ENCODE assay signal across 8 mouse cellular contexts in the genomic region with DNA sequence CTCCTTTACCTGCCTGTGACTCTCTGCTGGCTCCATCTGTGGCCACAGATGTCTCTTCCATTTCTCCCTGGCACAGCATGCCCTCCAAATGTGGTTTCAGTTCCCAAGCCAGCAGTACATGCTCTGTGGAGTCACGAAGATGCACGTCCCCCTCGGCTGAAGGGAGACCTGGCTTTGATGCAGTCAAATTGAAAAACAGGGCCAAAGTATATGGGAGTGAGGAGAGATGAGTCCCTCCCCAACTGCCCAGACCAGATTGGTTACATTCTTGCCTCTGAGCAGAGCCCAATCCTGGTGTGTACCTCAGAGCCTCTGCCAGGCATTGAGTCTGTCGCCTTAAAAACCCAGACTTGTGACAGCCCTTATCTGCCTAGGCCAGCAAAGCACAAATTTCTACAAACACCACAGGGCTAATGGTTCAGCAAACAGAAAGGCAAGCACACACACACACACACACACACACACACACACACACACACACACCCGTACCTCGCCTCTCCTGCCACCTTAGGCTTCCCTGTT. TPM values are rescaled to one million over a fixed set of nuclear protein-coding genes. Genes with fewer than 3 reads are reported as not detected.
DNase-seq lines count a peak whose midpoint lies in the region; ATAC-seq lines count a peak whose summit lies in the region.

No protein-coding gene starts in this region.

- no peak overlapping the region for H3K4me2 ChIP-seq in forebrain, embryonic 13.5 days

- H3K4me1 ChIP-seq in forebrain, embryonic 13.5 days, result no peaks in the 10 kb centered on the region
- H3K4me1 ChIP-seq in forebrain, embryonic 10.5 days, result peaks cover 10% of the 10 kb centered on the region

- no peak overlapping the region for H3K27ac ChIP-seq in forebrain, embryonic 13.5 days
- no peak overlapping the region for H3K27ac ChIP-seq in forebrain, embryonic 10.5 days

- no peak overlapping the region for H3K9ac ChIP-seq in forebrain, embryonic 13.5 days

- no peaks in the 10 kb centered on the region for H3K9me3 ChIP-seq in forebrain, embryonic 13.5 days (replicated peaks)
- H3K9me3 ChIP-seq in forebrain, embryonic 10.5 days, result no peaks in the 10 kb centered on the region

- 76% methylated on average over 6 of the region's 6 CpGs for WGBS in forebrain, embryonic 13.5 days
- 75% methylated on average over 6 of the region's 6 CpGs for WGBS in forebrain, embryonic 10.5 days

- no peak for DNase-seq in forebrain, embryonic 10.5 days (ENCODE audit: extremely low spot score, low spot score)
- DNase-seq in urinary bladder, adult 18-20 months (ENCODE audit: low spot score in 2 of 2), result peak; percentile 34 to 38
- no peak for DNase-seq in urinary bladder, postnatal 25 days (ENCODE audit: low spot score)
- DNase-seq in layer of hippocampus, adult 8-10 months (ENCODE audit: low spot score in 2 of 2), result peak; percentile 25 to 33
- DNase-seq in lung, postnatal 4 days, result peak; percentile 37 to 62
- DNase-seq in frontal cortex, postnatal 36 days (ENCODE audit: low spot score in 2 of 2), result no peak
- no peak for DNase-seq in spleen, postnatal 10 days (ENCODE audit: low spot score in 2 of 2)

- H3K36me3 ChIP-seq in forebrain, embryonic 13.5 days (ENCODE audit: poor library complexity, severe bottlenecking), result no peaks in the 10 kb centered on the region
- no peaks in the 10 kb centered on the region for H3K36me3 ChIP-seq in forebrain, embryonic 10.5 days (replicated peaks)

- ATAC-seq in forebrain, embryonic 13.5 days, result peak; percentile 61; the same call in 1 of the 2 replicates

- no peaks in the 10 kb centered on the region for H3K27me3 ChIP-seq in forebrain, embryonic 13.5 days
- H3K27me3 ChIP-seq in forebrain, embryonic 10.5 days (ENCODE audit: poor library complexity, severe bottlenecking), result no peaks in the 10 kb centered on the region

- no peak overlapping the region for H3K4me3 ChIP-seq in forebrain, embryonic 13.5 days
- no peak overlapping the region for H3K4me3 ChIP-seq in forebrain, embryonic 10.5 days

RNA-seq across cellular contexts. Expression of gene Utrn, which starts 42.3 kb away (rescaled TPM):
- polyA plus RNA-seq in forebrain, embryonic 13.5 days (2015; fragmentation: Nextera tagmentation; extraction: Ambion mirVana), result 18.7 and 22.0 TPM in 2 replicates
- polyA plus RNA-seq in forebrain, embryonic 10.5 days (2016; fragmentation: Nextera tagmentation; extraction: Ambion mirVana), result 40.8 and 44.3 TPM in 2 replicates
- total RNA-seq in layer of hippocampus, adult 8-10 months (2022), result 10 to 100 TPM; 39.9 to 46.6 (median 44.0) TPM

Comparison
In these comparisons a context has a peak if more than half of its experiments do, and no peak if none do; other contexts are left out.
1. DNase-seq: peak in urinary bladder, adult 18-20 months (2 of 2), layer of hippocampus, adult 8-10 months (2 of 2) and lung, postnatal 4 days (2 of 2); none in forebrain, embryonic 10.5 days (single experiment), urinary bladder, postnatal 25 days (single experiment), frontal cortex, postnatal 36 days (0 of 2) and spleen, postnatal 10 days (0 of 2).